Mouse (Mus musculus) liver, postnatal 0 days (tissue): ENCODE measurements around the gene Cyp2u1.

Experiments used
- CTCF ChIP-seq: sonication (generic); IDR thresholded peaks from 2 replicates; pipeline ENCODE4 v1.5.1; 2016; ENCODE audit warnings: antibody characterized with exemption, low read depth
- EP300 ChIP-seq: IDR thresholded peaks from 2 replicates; pipeline ENCODE4 v1.6.1; 2016; ENCODE audit warnings: antibody characterized with exemption, low read depth, mild to moderate bottlenecking

DNA sequence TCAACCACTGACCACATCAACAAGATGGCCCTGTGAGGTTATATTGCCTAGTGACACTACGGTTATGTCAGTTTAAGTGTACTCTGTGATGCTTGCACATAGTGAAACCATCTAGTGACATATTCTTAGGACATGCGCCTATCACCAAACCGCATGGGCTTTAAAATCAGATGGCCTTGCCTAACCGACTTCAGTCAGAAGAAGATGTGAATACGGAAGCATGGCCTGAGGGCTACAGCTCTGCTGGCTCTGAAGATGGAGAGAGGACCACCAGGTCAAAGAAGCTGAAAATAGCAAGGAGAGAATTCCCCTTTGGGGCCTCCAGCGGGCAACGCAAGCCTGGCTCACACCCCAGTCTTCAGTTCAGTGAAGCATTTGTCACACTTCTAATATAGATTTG is 6.1 kb downstream of the Cyp2u1 start:
- TF ChIP-seq CTCF: no peak
- no peak for TF ChIP-seq EP300
